8 mouse cellular contexts compared by ENCODE assay signal in the genomic region with DNA sequence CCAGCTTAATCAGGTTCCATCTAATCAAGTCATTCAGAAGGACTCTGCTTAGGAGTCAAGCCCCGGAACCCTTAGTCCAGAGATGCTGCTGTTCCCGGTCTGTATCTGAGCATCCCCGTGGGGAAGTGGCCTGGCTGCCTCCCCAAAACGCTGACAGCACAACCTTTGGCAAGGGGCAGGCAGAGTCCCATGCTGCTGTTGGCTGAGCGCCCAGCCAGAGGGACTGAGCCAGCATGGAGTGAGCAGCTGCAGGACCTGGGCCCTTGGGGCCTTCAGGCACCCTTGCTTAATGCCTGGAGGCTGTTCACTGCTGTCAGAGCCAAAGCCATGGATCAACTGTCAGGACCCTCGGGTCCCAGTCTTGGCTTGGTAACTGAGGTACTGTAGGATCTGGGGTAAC. TPM values are rescaled to one million over a fixed set of nuclear protein-coding genes. Genes with fewer than 3 reads are reported as not detected.
DNase-seq lines count a peak whose midpoint lies in the region; ATAC-seq and TF ChIP-seq lines count a peak whose summit lies in the region.

No protein-coding gene starts in this region.

- no peaks in the 10 kb centered on the region for H3K36me3 ChIP-seq in liver, adult 2 months (ENCODE audit: control insufficient read depth, insufficient read depth, low read length)
- H3K36me3 ChIP-seq in kidney, embryonic 16.5 days (ENCODE audit: insufficient read depth, low read length): no peaks in the 10 kb centered on the region
- no peaks in the 10 kb centered on the region for H3K36me3 ChIP-seq in liver, postnatal 0 days (replicated peaks; ENCODE audit: insufficient read depth, low read length)

- H3K27ac ChIP-seq in liver, adult 2 months (replicated peaks; ENCODE audit: insufficient read depth, low read depth, low read length): no peak overlapping the region
- no peak overlapping the region for H3K27ac ChIP-seq in kidney, embryonic 16.5 days (ENCODE audit: low read length)
- H3K27ac ChIP-seq in liver, postnatal 0 days (ENCODE audit: low read depth): no peak overlapping the region

- no peak for TF ChIP-seq CTCF in liver, adult 2 months (IDR thresholded peaks at IDR 0.05; ENCODE audit: low read depth, low read length)
- TF ChIP-seq CTCF in liver, postnatal 0 days (IDR thresholded peaks at IDR 0.05; ENCODE audit: low read depth): no peak

- peak; percentile 80 for DNase-seq in liver, adult 2 months (ENCODE audit: extremely low read depth, low read depth, low spot score)
- no peak for DNase-seq in liver
- DNase-seq in gastrocnemius, postnatal 14 days: peak; percentile 94
- DNase-seq in liver, postnatal 0 days: peak; percentile 76
- peak; percentile 69 for DNase-seq in right cerebral cortex, postnatal 4 days
- no peak for DNase-seq in spleen, postnatal 14 days (ENCODE audit: low spot score in 2 of 2)

- TF ChIP-seq EP300 in liver, postnatal 0 days (IDR thresholded peaks at IDR 0.05; ENCODE audit: low read depth): no peak

- no peak overlapping the region for H3K4me3 ChIP-seq in liver, adult 2 months (ENCODE audit: insufficient read depth, low read depth, low read length)
- H3K4me3 ChIP-seq in kidney, embryonic 16.5 days (ENCODE audit: low read length): no peak overlapping the region
- H3K4me3 ChIP-seq in liver, postnatal 0 days (ENCODE audit: low read depth, low read length): no peak overlapping the region

- peak; percentile 72; the same call in 1 of the 2 replicates for ATAC-seq in cerebellum, adult (ENCODE audit: insufficient number of reproducible peaks, low FRiP score, low TSS enrichment)
- peak; percentile 53; the same call in 1 of the 2 replicates for ATAC-seq in kidney, embryonic 16.5 days (ENCODE audit: low FRiP score, low TSS enrichment)
- peak; percentile 59 for ATAC-seq in liver, postnatal 0 days

- H3K9ac ChIP-seq in liver, adult 2 months (ENCODE audit: low read depth, low read length): no peak overlapping the region
- H3K9ac ChIP-seq in kidney, embryonic 16.5 days (replicated peaks; ENCODE audit: low read length): no peak overlapping the region
- no peak overlapping the region for H3K9ac ChIP-seq in liver, postnatal 0 days (replicated peaks)

- no peak overlapping the region for H3K4me2 ChIP-seq in kidney, embryonic 16.5 days (replicated peaks; ENCODE audit: low read depth, low read length)
- no peak overlapping the region for H3K4me2 ChIP-seq in liver, postnatal 0 days (ENCODE audit: low read depth, low read length)

- no peaks in the 10 kb centered on the region for H3K9me3 ChIP-seq in kidney, embryonic 16.5 days (ENCODE audit: low read length)
- no peaks in the 10 kb centered on the region for H3K9me3 ChIP-seq in liver, postnatal 0 days (ENCODE audit: low read length)

- no peaks in the 10 kb centered on the region for H3K79me2 ChIP-seq in liver, adult 2 months (ENCODE audit: control insufficient read depth, insufficient read depth, low read length)

- WGBS in liver, adult 2 months: 9% methylated on average over 6 of the region's 6 CpGs
- WGBS in kidney, embryonic 16.5 days: 53% methylated on average over 6 of the region's 6 CpGs
- WGBS in liver, postnatal 0 days (ENCODE audit: insufficient replicate concordance): 60% methylated on average over 6 of the region's 6 CpGs

- no peaks in the 10 kb centered on the region for H3K4me1 ChIP-seq in liver, adult 2 months (ENCODE audit: control insufficient read depth, insufficient read depth, low read length)
- H3K4me1 ChIP-seq in kidney, embryonic 16.5 days (ENCODE audit: insufficient read depth, low read length): peaks cover 16% of the 10 kb centered on the region; the same call in 1 of the 2 replicates
- peaks cover 21% of the 10 kb centered on the region for H3K4me1 ChIP-seq in liver, postnatal 0 days (ENCODE audit: insufficient read depth)

- TF ChIP-seq POLR2A in liver, adult 2 months (IDR thresholded peaks at IDR 0.05; ENCODE audit: extremely low read depth, insufficient read depth, low read length): no peak

- H3K27me3 ChIP-seq in liver, adult 2 months (ENCODE audit: control insufficient read depth, insufficient read depth, low read length): no peaks in the 10 kb centered on the region
- no peaks in the 10 kb centered on the region for H3K27me3 ChIP-seq in kidney, embryonic 16.5 days (ENCODE audit: insufficient read depth, low read length)
- no peaks in the 10 kb centered on the region for H3K27me3 ChIP-seq in liver, postnatal 0 days (ENCODE audit: insufficient read depth, low read length)

- intact Hi-C loops in gastrocnemius, postnatal 14 days (cut with DNase I; ENCODE audit: low total_unique reads): no loop called here

RNA-seq across cellular contexts. Expression of gene Ak2, which starts 28.7 kb away (rescaled TPM):
- total RNA-seq in liver, adult 2 months (2014; rRNA removed): 194 and 232 TPM in 2 replicates
- 140 and 156 TPM in 2 replicates for polyA plus RNA-seq in liver, adult 2 months (2012; rRNA removed)
- total RNA-seq in gastrocnemius, postnatal 14 days (2021): 10 to 100 TPM; 43.4 to 46.2 TPM
- 226 and 238 TPM in 2 replicates for polyA plus RNA-seq in kidney, embryonic 16.5 days (2015; fragmentation: Nextera tagmentation; extraction: Ambion mirVana)
- 276 and 291 TPM in 2 replicates for polyA plus RNA-seq in liver, postnatal 0 days (2015; fragmentation: Nextera tagmentation; extraction: Ambion mirVana)

RNA-seq across cellular contexts. Expression of gene Rnf19b, which starts 37.6 kb away (rescaled TPM):
- 35.0 and 46.2 TPM in 2 replicates for total RNA-seq in liver, adult 2 months (2014; rRNA removed)
- polyA plus RNA-seq in liver, adult 2 months (2012; rRNA removed): 44.0 and 49.1 TPM in 2 replicates
- 10 to 100 TPM; 13.6 to 15.5 TPM for total RNA-seq in gastrocnemius, postnatal 14 days (2021)
- polyA plus RNA-seq in kidney, embryonic 16.5 days (2015; fragmentation: Nextera tagmentation; extraction: Ambion mirVana): 6.4 and 6.7 TPM in 2 replicates
- polyA plus RNA-seq in liver, postnatal 0 days (2015; fragmentation: Nextera tagmentation; extraction: Ambion mirVana): 5.5 and 6.0 TPM in 2 replicates

RNA-seq across cellular contexts. Expression of gene Azin2, which starts 58.2 kb away (rescaled TPM):
- 5.4 and 5.7 TPM in 2 replicates for total RNA-seq in liver, adult 2 months (2014; rRNA removed)
- 0.81 and 1.7 TPM in 2 replicates for polyA plus RNA-seq in liver, adult 2 months (2012; rRNA removed)
- 1 to 10 TPM; 1.8 to 2.6 TPM for total RNA-seq in gastrocnemius, postnatal 14 days (2021)
- 21.7 and 26.3 TPM in 2 replicates for polyA plus RNA-seq in kidney, embryonic 16.5 days (2015; fragmentation: Nextera tagmentation; extraction: Ambion mirVana)
- 1.6 and 1.8 TPM in 2 replicates for polyA plus RNA-seq in liver, postnatal 0 days (2015; fragmentation: Nextera tagmentation; extraction: Ambion mirVana)

Comparison
In these comparisons a context has a peak if more than half of its experiments do, and no peak if none do; other contexts are left out.
1. DNase-seq: peak in liver, adult 2 months (single experiment), gastrocnemius, postnatal 14 days (single experiment), liver, postnatal 0 days (single experiment) and right cerebral cortex, postnatal 4 days (single experiment); none in liver (single experiment) and spleen, postnatal 14 days (0 of 2).
2. Peak in every context shown above with its lines, with median percentiles within 50 percentile points of each other: ATAC-seq.